Mouse (Mus musculus) lung, adult 18-20 months (tissue): Measurements from ENCODE around the gene 1700086D15Rik.

Source experiments
- DNase-seq, 2 experiments: peaks; one replicate each; pipeline ENCODE4 v3.0.0; 2022; ENCODE audit warnings: mixed read lengths in 2 of 2

The 1700086D15Rik gene

GRCm38 (mm10) chr11:65159791-65160190, at the start of gene 1700086D15Rik:
TSS of gene 1700086D15Rik (minus strand) at chr11:65159891.
- no peak for DNase-seq

DNA sequence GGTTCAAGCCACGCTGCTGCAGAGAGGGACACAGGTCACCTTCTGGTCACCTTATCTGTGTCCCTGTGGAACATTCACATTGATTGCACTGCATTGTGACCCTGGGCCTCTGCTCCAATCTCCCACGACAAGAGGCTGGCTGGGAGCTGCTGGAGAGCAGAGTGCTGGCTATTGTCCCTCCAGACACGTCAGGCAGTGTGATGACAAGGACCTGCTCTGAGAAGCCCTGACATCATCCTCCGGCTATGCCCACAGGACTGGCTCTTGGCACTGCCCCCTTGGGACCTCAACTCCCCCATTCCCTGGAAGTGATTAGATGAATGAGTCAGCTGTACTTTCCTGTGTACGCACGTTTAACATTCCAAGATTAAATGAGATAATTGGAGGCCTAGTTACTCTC, 49.8 kb upstream of the 1700086D15Rik start:
- DNase-seq, result peak; percentile 5 to 6

DNA sequence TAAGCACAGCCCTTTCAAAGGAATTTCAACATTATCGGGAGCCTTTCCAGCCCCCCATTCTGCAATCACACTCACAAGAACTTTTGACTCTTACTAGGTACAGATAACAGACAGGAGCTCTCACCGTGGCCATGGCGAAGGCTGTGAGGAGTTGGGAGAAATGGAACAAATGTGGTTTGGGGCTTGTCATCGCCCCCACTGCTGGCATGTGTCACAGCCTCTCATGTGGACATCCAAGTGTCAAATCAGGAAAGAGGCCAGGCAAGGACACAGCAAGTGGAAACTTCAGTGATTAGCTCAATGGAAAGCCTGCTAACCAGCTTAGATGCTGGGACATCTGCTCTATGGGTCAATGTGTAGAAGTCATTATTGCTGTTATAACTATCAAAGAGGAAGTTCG, 45.6 kb upstream of the 1700086D15Rik start:
- DNase-seq, result no peak

DNA sequence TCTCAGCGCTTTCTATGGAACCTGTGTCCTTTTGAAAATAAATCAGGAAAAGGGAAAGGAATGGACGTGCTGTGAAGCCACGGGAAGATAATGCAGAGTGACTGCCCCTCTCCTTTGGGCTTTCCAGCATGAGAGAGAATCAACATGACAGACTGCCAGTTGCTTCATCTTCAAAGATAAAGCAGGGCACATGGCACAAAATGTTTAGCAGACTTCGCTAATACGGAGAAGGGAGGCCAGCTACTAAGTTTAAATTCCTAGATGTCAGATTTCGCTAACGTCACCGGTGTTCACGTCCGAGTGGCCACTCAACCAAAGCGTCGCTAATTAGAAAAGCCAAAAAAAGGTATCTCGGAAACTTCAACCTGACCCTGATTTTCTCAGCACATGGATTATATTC, 45.0 kb upstream of the 1700086D15Rik start:
- no peak for DNase-seq

- DNase-seq, result no peak
Measured at GRCm38 (mm10) chr11:65203020-65203419, 43.3 kb upstream of the 1700086D15Rik start.

DNA sequence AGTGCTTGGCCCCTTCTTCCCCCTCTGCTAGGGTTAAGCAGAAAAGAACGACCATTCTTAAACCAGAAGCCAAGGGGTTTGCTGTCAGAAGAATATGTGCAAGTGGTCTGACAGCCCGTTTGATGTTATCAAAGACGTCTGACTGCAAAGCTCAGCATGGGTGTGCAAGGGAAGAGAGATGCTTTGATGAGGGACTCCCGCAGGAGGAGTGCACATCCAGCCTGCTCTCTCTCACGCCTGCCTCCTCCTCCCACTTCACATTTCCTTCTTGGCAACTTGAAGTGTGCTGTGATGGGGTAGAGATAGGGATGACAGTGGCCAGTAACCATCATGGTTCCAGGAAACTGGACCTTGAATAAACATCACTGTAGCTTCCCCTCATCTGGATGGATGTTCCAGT, 42.5 kb upstream of the 1700086D15Rik start:
- DNase-seq, result no peak

- no peak for DNase-seq
Measured at GRCm38 (mm10) chr11:65198026-65198425, 38.3 kb upstream of the 1700086D15Rik start.

GRCm38 (mm10) chr11:65197280-65197679, 37.6 kb upstream of the 1700086D15Rik start:
- peak; percentile 43 to 59 for DNase-seq

- no peak for DNase-seq
Measured at GRCm38 (mm10) chr11:65186974-65187373, 27.3 kb upstream of the 1700086D15Rik start.

DNA sequence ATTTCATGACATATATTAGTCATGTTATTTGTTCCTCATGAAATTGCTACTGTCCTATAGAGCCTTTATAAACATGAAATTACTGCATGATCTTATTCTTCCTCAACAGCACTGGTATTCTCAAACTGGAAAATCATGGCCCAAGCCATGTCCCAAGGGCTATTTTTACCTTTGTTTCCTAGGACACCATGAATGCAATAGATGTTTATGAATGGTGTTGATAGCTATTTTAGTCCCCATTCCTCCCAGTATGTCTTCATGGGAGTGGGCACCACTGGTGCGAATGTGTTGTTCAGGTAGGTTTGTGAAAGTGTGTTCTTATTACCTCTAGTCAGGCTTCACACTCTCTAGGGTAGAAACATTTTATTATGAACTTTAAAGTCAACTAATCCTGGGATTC, 25.4 kb upstream of the 1700086D15Rik start:
- no peak for DNase-seq

- DNase-seq, result peak; percentile 42 to 55
Measured at GRCm38 (mm10) chr11:65170121-65170750, 10.5 kb upstream of the 1700086D15Rik start.

DNA sequence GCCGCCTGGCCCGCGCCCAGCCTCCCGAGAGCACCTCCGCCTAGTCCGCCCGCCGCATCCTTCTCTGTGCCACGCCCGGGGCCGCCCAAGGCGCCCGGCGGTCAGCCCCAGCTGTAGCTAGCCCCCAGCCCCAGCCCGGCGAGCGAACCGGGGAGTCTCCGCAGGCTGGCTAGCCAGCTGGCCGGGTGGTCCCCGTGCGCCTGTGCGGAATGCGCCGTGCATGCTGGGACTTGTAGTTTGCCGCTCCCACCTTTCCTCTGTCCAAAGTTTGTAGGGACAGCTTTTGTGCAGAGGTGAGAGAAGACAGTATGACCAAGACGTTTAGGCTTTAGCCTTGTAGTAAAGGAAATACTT, 3.1 kb upstream of the 1700086D15Rik start, which contains the start of gene Arhgap44:
Arhgap44 (minus strand) TSS at position 195 of the 354 bp plus-strand sequence.
- DNase-seq, result peak; percentile 74 to 78

GRCm38 (mm10) chr11:65161881-65162766, 2.4 kb upstream of the 1700086D15Rik start:
- peak; percentile 35 to 38 for DNase-seq

- peak; percentile 77 to 82 for DNase-seq
Measured at GRCm38 (mm10) chr11:65160991-65161880, 1.5 kb upstream of the 1700086D15Rik start.

DNA sequence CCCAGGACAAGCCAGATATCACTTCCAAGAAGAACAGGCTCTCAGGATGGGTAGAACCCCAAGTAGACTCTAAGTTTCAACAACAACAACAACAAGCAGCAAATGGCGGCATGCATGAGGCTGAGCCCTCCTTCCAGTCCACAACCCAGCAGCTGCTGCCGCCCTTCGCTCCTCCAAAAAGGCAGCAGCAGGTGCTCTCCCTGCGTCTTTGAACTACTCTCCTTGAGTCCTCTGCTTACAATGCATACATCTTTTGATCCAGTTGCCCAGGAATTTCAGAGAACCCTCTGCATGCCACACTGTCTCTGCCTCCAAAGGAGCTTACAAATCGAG, 1.1 kb downstream of the 1700086D15Rik start:
- no peak for DNase-seq

DNA sequence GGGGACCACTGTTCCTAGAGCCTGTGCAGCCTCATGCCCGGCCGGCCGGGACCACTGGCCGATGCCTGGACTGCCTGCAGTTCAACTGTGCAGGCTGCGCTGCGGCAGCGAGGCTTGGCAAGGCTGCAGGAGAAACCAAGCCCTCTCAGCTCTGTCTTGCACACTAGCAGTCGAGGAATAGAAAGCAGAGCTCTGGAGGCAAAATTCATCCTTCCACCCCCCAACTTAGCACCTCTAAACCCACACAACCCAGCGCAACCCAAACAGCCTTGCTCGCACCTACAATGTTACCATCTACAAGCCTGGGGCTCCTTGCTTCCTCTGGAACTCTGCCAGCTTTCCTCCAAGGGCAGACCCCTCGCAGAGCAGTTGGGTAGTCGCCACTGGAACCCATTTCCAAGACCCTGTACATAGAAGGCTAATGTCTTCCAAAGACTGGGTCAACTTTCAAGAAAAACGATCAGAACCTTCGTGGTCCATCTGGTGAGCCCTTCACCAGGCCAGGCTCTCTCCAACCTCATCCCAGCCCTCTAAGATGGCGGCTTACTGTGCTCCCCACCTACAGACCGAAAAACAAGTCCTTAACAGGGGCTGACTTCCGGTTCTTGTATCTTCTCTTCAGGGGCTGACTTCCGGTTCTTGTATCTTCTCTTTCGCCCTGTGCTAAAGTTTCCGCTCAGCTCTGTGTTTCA, 1.6 kb downstream of the 1700086D15Rik start:
- DNase-seq, result no peak

- no peak for DNase-seq
Measured at GRCm38 (mm10) chr11:65153006-65153405, 6.7 kb downstream of the 1700086D15Rik start.

DNA sequence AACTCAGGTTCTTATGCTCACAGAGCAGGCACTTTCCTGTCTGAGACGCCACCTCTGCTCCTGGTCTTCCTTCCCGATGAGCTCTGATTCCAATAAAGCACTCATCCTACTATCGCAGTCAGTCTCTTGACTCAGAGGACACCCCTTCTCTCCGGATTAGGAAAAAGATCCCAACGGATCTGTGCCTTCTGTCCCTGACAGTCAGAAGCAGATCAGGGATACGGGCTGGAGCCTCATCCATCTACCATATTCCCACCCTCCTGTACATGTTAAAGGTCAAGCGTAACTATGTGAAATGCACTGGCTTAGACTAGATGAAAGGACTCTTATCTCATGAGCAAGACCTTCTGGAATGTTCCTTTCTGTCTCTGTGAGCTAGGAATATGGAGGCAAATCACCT, 11.2 kb downstream of the 1700086D15Rik start:
- no peak for DNase-seq

GRCm38 (mm10) chr11:65142838-65143417, 16.8 kb downstream of the 1700086D15Rik start:
- DNase-seq, result no peak

GRCm38 (mm10) chr11:65139030-65139429, 20.7 kb downstream of the 1700086D15Rik start:
- DNase-seq, result no peak

DNA sequence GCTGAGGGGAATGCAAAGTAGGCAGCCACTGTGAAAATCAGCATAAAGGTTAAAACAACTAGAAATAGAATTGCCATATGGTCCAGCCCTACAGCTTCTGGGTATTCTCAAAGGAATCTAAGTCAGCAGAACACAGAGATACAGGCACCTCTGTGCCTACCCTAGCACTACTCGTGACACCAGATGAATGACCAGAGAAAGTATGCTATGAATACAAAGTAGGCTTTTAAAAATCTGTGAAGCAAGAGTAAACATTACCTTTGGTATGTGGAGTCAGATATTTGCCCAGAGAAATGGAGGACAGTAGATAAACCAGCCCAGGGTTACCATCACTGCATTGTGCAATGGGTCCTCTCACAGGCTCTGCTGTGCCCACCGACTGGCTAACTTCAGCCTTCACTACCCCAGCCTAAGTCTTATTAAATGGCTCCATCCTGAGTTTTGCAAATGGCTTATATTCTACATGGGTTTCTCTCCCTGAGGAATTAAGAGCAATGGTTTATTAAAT, 22.5 kb downstream of the 1700086D15Rik start:
- no peak for DNase-seq

- DNase-seq, result no peak
Measured at GRCm38 (mm10) chr11:65135251-65135739, 24.4 kb downstream of the 1700086D15Rik start.
